Mouse (Mus musculus) CH12.LX (cell line): ENCODE data around the gene Prkg2. TPM values are rescaled to one million over a fixed set of nuclear protein-coding genes. Genes with fewer than 3 reads are reported as not detected.

Source experiments
- DNase-seq: peaks from one replicate; pipeline ENCODE4 v3.0.0-alpha.2; 2013; ENCODE audit errors: extremely low read depth
- H3K27ac ChIP-seq: 2 replicates; pipeline ENCODE4 v1.5.1; 2012; ENCODE audit warnings: low read depth, mild to moderate bottlenecking, control low read depth, moderate library complexity; ENCODE audit not compliant: insufficient read depth
- H3K27me3 ChIP-seq: replicated peaks from 2 replicates; pipeline ENCODE3; 2012; ENCODE audit warnings: inconsistent platforms
- H3K36me3 ChIP-seq, 2 experiments: replicated peaks in 1 of 2; 2 replicates each; pipeline versions ENCODE3 to v1.6.1; 2012; ENCODE audit warnings: inconsistent platforms in 1 of 2, low read length in 1 of 2, mild to moderate bottlenecking in 1 of 2, mixed read lengths in 1 of 2, moderate library complexity in 1 of 2; ENCODE audit not compliant: control insufficient read depth in 1 of 2, insufficient read depth in 1 of 2
- H3K4me1 ChIP-seq, 2 experiments: 2 replicates each; pipeline ENCODE4 v1.6.1; 2012; ENCODE audit warnings: inconsistent platforms in 1 of 2, moderate library complexity in 1 of 2; ENCODE audit not compliant: insufficient read depth in 2 of 2, control insufficient read depth in 1 of 2
- H3K4me2 ChIP-seq: 2 replicates; pipeline ENCODE4 v1.6.1; 2012; ENCODE audit warnings: low read depth, mild to moderate bottlenecking, control low read depth; ENCODE audit not compliant: poor library complexity, insufficient read depth, severe bottlenecking
- H3K4me3 ChIP-seq, 3 experiments: fragments of 150-350 bp in 1 of 3; sonication (generic) in 1 of 3; replicated peaks in 1 of 3; 2 replicates each; pipeline versions ENCODE3 to v1.5.1; 2011 to 2012; ENCODE audit warnings: low read depth in 2 of 3, low read length in 2 of 3, mild to moderate bottlenecking in 2 of 3, moderate library complexity in 2 of 3, control low read depth in 1 of 3, improper control_type of control experiment in 1 of 3, inconsistent platforms in 1 of 3, mixed read lengths in 1 of 3; ENCODE audit not compliant: poor library complexity in 1 of 3
- H3K79me2 ChIP-seq: replicated peaks from 2 replicates; pipeline ENCODE4 v1.6.1; 2012; ENCODE audit warnings: mild to moderate bottlenecking, moderate library complexity; ENCODE audit not compliant: control insufficient read depth, poor library complexity, insufficient read depth, severe bottlenecking; ENCODE audit errors: extremely low read depth
- H3K9ac ChIP-seq: 2 replicates; pipeline ENCODE4 v1.6.1; 2012; ENCODE audit warnings: low read depth, mild to moderate bottlenecking, control low read depth, moderate library complexity; ENCODE audit not compliant: insufficient read depth
- H3K9me3 ChIP-seq: replicated peaks from 2 replicates; pipeline ENCODE3; 2012; ENCODE audit warnings: low read length, inconsistent platforms, mixed read lengths
- CHD2 ChIP-seq: IDR thresholded peaks from 2 replicates; pipeline ENCODE4 v1.6.1; 2011; ENCODE audit warnings: low read length, improper control_type of control experiment
- CTCF ChIP-seq, 2 experiments: IDR thresholded peaks in 1 of 2; conservative IDR thresholded peaks in 1 of 2; 2 replicates each; pipeline ENCODE4 v1.5.1; 2011 to 2012; ENCODE audit warnings: low read depth in 2 of 2, low read length in 2 of 2, improper control_type of control experiment in 1 of 2, inconsistent platforms in 1 of 2, mild to moderate bottlenecking in 1 of 2, moderate library complexity in 1 of 2
- E2F4 ChIP-seq: IDR thresholded peaks from 2 replicates; pipeline ENCODE4 v1.6.1; 2011; ENCODE audit warnings: low read depth, low read length, improper control_type of control experiment; ENCODE audit not compliant: insufficient replicate concordance
- ELF1 ChIP-seq: IDR thresholded peaks from 2 replicates; pipeline ENCODE4 v1.6.1; 2014; ENCODE audit warnings: low read depth, mild to moderate bottlenecking, inconsistent platforms, low read length, improper control_type of control experiment
- ETS1 ChIP-seq: conservative IDR thresholded peaks from 2 replicates; pipeline ENCODE4 v1.6.1; 2012; ENCODE audit warnings: low read depth, mild to moderate bottlenecking, inconsistent platforms, low read length, improper control_type of control experiment, moderate library complexity
- GABPA ChIP-seq: IDR thresholded peaks from 2 replicates; pipeline ENCODE4 v1.6.1; 2012; ENCODE audit warnings: low read depth, low read length, improper control_type of control experiment, inconsistent platforms; ENCODE audit not compliant: insufficient replicate concordance
- HCFC1 ChIP-seq: IDR thresholded peaks from 2 replicates; pipeline ENCODE4 v1.6.1; 2012; ENCODE audit warnings: low read depth, mild to moderate bottlenecking, inconsistent platforms, low read length, improper control_type of control experiment
- IRF4 ChIP-seq: IDR thresholded peaks from 2 replicates; pipeline ENCODE4 v1.6.1; 2014; ENCODE audit warnings: low read depth, mild to moderate bottlenecking, inconsistent platforms, low read length, improper control_type of control experiment
- JUN ChIP-seq: IDR thresholded peaks from 2 replicates; pipeline ENCODE4 v1.6.1; 2011; ENCODE audit warnings: low read depth, mild to moderate bottlenecking, low read length, improper control_type of control experiment, moderate library complexity; ENCODE audit not compliant: insufficient read depth
- JUND ChIP-seq: conservative IDR thresholded peaks from 2 replicates; pipeline ENCODE4 v1.6.1; 2011; ENCODE audit warnings: low read depth, low read length, improper control_type of control experiment
- MAFK ChIP-seq: IDR thresholded peaks from 2 replicates; pipeline ENCODE4 v1.6.1; 2011; ENCODE audit warnings: low read length, improper control_type of control experiment; ENCODE audit not compliant: insufficient replicate concordance
- MAX ChIP-seq: IDR thresholded peaks from 2 replicates; pipeline ENCODE4 v1.6.1; 2011; ENCODE audit warnings: low read length, improper control_type of control experiment
- MAZ ChIP-seq: IDR thresholded peaks from 2 replicates; pipeline ENCODE4 v1.6.1; 2012; ENCODE audit warnings: low read depth, mild to moderate bottlenecking, inconsistent platforms, low read length, improper control_type of control experiment, moderate library complexity
- MXI1 ChIP-seq: IDR thresholded peaks from 2 replicates; pipeline ENCODE4 v1.6.1; 2011; ENCODE audit warnings: mild to moderate bottlenecking, low read depth, low read length, improper control_type of control experiment
- MYC ChIP-seq: IDR thresholded peaks from 2 replicates; pipeline ENCODE4 v1.6.1; 2011; ENCODE audit warnings: low read depth, mild to moderate bottlenecking, improper control_type of control experiment, low read length
- NRF1 ChIP-seq: IDR thresholded peaks from 2 replicates; pipeline ENCODE4 v1.6.1; 2014; ENCODE audit warnings: low read depth, mild to moderate bottlenecking, inconsistent platforms, low read length, improper control_type of control experiment, moderate library complexity
- POLR2A ChIP-seq: IDR thresholded peaks from 2 replicates; pipeline ENCODE4 v1.6.1; 2011; ENCODE audit warnings: low read depth, mild to moderate bottlenecking, improper control_type of control experiment, low read length
- POLR2AphosphoS2 ChIP-seq: IDR thresholded peaks from 2 replicates; pipeline ENCODE4 v1.6.1; 2011; ENCODE audit warnings: low read depth, low read length, improper control_type of control experiment
- SIN3A ChIP-seq: IDR thresholded peaks from 2 replicates; pipeline ENCODE4 v1.6.1; 2012; ENCODE audit warnings: low read length, improper control_type of control experiment, inconsistent platforms
- SMC3 ChIP-seq: IDR thresholded peaks from 2 replicates; pipeline ENCODE4 v1.6.1; 2011; ENCODE audit warnings: low read depth, low read length, improper control_type of control experiment
- TCF12 ChIP-seq: IDR thresholded peaks from 2 replicates; pipeline ENCODE4 v1.6.1; 2014; ENCODE audit warnings: low read depth, mild to moderate bottlenecking, inconsistent platforms, low read length, improper control_type of control experiment
- USF2 ChIP-seq: conservative IDR thresholded peaks from 2 replicates; pipeline ENCODE4 v1.6.1; 2011; ENCODE audit warnings: low read depth, low read length, improper control_type of control experiment
- ZKSCAN1 ChIP-seq: IDR thresholded peaks from 2 replicates; pipeline ENCODE4 v1.6.1; 2012; ENCODE audit warnings: low read depth, inconsistent platforms, low read length, improper control_type of control experiment, borderline replicate concordance
- ZMIZ1 ChIP-seq: IDR thresholded peaks from 2 replicates; pipeline ENCODE4 v1.6.1; 2012; ENCODE audit warnings: low read depth, mild to moderate bottlenecking, inconsistent platforms, low read length, improper control_type of control experiment
- ZNF384 ChIP-seq: IDR thresholded peaks from 2 replicates; pipeline ENCODE4 v1.6.1; 2012; ENCODE audit warnings: low read depth, low read length, improper control_type of control experiment, inconsistent platforms
- dilution Hi-C: fragments of 300-500 bp; cut with MboI; formaldehyde crosslinking; loops from 2 replicates; pipeline ENCODE4 v1.14.3; 2020; ENCODE audit warnings: low sequenced_read_pairs; ENCODE audit not compliant: extremely low pct_unique_long_range_greater_than_20kb, extremely low pct_ligation_motif_present
- in situ Hi-C: fragments of 300-500 bp; cut with MboI; formaldehyde crosslinking; loops from 3 replicates; pipeline ENCODE4 v1.14.3; 2019; ENCODE audit warnings: low sequenced_read_pairs, low pct_ligation_motif_present, low pct_unique_long_range_greater_than_20kb, mixed read lengths
- polyA plus RNA-seq: library from polyadenylated mRNA; unstranded; fragments of >175 nt; gene quantifications from 2 replicates; pipeline ENCODE4 v1.2.1, GENCODE M21; 2012; ENCODE audit warnings: low read depth; ENCODE audit not compliant: insufficient read length
- total RNA-seq, 2 experiments: library from RNA; depleted of rRNA; stranded (reverse); fragments of 300-350 nt in 1 of 2; fragments of >200 nt in 1 of 2; gene quantifications; 2 replicates each; pipeline ENCODE4 v1.2.3; 2012 to 2014

Prkg2 gene
- total and polyA plus RNA-seq, 3 experiments: not detected

DNA sequence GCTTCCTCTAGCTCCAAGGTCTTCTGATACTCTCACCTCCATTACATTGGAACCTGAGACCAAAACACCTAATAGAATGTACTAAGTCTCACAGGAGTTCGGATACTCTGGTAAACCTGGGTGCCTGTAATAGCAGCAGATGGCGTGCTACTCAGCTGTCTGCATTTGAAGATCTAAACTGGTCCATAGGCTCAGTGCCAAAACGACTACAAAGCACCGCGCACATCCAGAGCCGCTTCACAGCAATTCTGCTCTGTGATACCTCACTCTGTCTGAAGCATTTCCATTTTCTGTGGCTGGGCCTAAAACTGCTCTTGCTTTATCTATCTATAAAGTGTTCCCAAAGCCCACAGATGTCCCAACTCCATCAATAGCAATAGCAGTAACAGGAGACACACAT, 17.4 kb downstream of the Prkg2 start:
- Histone ChIP-seq H3K27me3 (no peaks in the 10 kb centered on the region), H3K79me2 (no peaks in the 10 kb centered on the region), H3K4me2 (no peak overlapping the region), H3K4me3 (no peak overlapping the region), H3K9me3 (no peaks in the 10 kb centered on the region), H3K36me3 (no peaks in the 10 kb centered on the region), H3K27ac (no peak overlapping the region), H3K9ac (no peak overlapping the region), H3K4me1 (no peaks in the 10 kb centered on the region)
- in situ Hi-C loops: no loop called here
- dilution Hi-C loops: no loop called here
- no peak for DNase-seq
- no peak for TF ChIP-seq ZMIZ1
- TF ChIP-seq MXI1: no peak
- TF ChIP-seq POLR2AphosphoS2: no peak
- no peak for TF ChIP-seq E2F4
- no peak for TF ChIP-seq USF2
- TF ChIP-seq CTCF (conservative IDR thresholded peaks at IDR 0.05 in 1 of 2, IDR thresholded peaks at IDR 0.05 in 1 of 2; ENCODE audit: low read depth in 2 of 2, low read length in 2 of 2): no peak
- TF ChIP-seq HCFC1: no peak
- TF ChIP-seq ZKSCAN1: no peak
- no peak for TF ChIP-seq MAFK
- no peak for TF ChIP-seq NRF1
- no peak for TF ChIP-seq IRF4
- TF ChIP-seq CHD2: no peak
- no peak for TF ChIP-seq ETS1
- no peak for TF ChIP-seq MAZ
- no peak for TF ChIP-seq SIN3A

DNA sequence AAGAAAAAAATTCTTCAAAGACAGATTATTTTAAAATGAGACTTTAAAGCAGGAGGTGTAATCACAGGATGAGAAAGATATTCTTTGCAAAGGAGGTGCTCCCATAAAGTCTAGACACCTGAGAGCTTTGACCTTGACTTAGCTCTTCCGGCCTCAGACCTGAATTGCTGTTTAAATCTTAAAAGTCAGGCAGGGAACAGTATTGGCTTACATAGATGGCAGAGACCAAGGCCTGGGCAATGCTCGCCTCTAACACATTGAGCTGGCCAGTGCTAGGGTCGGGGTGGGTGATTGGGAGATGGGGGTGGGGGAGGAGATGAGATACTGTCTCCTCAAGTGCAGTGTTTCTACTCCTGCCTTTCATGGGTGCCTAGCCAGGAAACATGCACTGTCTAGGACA, 22.0 kb downstream of the Prkg2 start:
- dilution Hi-C loops (no loop called here), in situ Hi-C loops (no loop called here)
- H3K4me3 ChIP-seq: no peak overlapping the region
- TF ChIP-seq MAX: no peak
- no peak for TF ChIP-seq ZKSCAN1
- TF ChIP-seq JUN: no peak
- TF ChIP-seq ELF1: no peak
- no peak for TF ChIP-seq TCF12
- no peak for TF ChIP-seq HCFC1
- TF ChIP-seq MAZ: no peak
- no peak for TF ChIP-seq SMC3
- TF ChIP-seq POLR2A: no peak
- no peak for TF ChIP-seq MAFK
- no peak for TF ChIP-seq USF2
- no peak for TF ChIP-seq NRF1
- no peak for TF ChIP-seq JUND
- TF ChIP-seq POLR2AphosphoS2: no peak
- no peak for TF ChIP-seq ZNF384
- no peak for TF ChIP-seq GABPA
- TF ChIP-seq MYC: no peak
- TF ChIP-seq SIN3A: no peak
- no peaks in the 10 kb centered on the region for H3K79me2 ChIP-seq
- no peak overlapping the region for H3K4me2 ChIP-seq
- no peak overlapping the region for H3K9ac ChIP-seq
- DNase-seq: no peak
- H3K4me1 ChIP-seq: peaks cover 0 to 5% of the 10 kb centered on the region in 2 experiments; a peak in 1 of 4 replicates
- H3K9me3 ChIP-seq: no peaks in the 10 kb centered on the region
- no peak overlapping the region for H3K27ac ChIP-seq
- no peaks in the 10 kb centered on the region for H3K27me3 ChIP-seq
- no peaks in the 10 kb centered on the region for H3K36me3 ChIP-seq
